Mouse (Mus musculus): Measurements from ENCODE around the gene AW011738. TPM values are rescaled to one million over a fixed set of nuclear protein-coding genes. Genes with fewer than 3 reads are reported as not detected.

Gene AW011738
- polyA plus RNA-seq, 1 experiment from 2014 or later: 0.55 TPM

GRCm38 (mm10) chr4:156235808-156236533 is 32.9 kb downstream of the AW011738 start, which contains the start of gene Noc2l:
Gene Noc2l, plus strand, starts transcription at chr4:156236010.
- Histone ChIP-seq H3K36me3 (replicated peaks; ENCODE audit: control insufficient read depth, insufficient read depth, low read depth, low read length) (peaks cover 20% of the 10 kb centered on the region), H3K27ac (replicated peaks; ENCODE audit: low read depth, low read length) (peak within 1 kb of the TSS; percentile 94), H3K4me2 (ENCODE audit: low read depth, low read length) (peak within 1 kb of the TSS; percentile 89), H3K4me1 (ENCODE audit: control insufficient read depth, insufficient read depth, low read length) (no peaks in the 10 kb centered on the region; the same call in 1 of the 2 replicates), H3K9me3 (replicated peaks; ENCODE audit: control insufficient read depth, low read length) (no peaks in the 10 kb centered on the region), H3K4me3 (ENCODE audit: low read depth, low read length) (peak within 1 kb of the TSS; percentile 92), H3K9ac (replicated peaks; ENCODE audit: low read length) (peak within 1 kb of the TSS; percentile 82), H3K27me3 (ENCODE audit: control insufficient read depth, insufficient read depth, low read length) (no peaks in the 10 kb centered on the region)
- DNase-seq (ENCODE audit: low spot score): peak; percentile 95
- under 1% methylated on average over 86 of the region's 90 CpGs for WGBS
- ATAC-seq (replicated peaks; ENCODE audit: insufficient number of reproducible peaks, low FRiP score, low TSS enrichment, low read depth): peak; percentile 84

- peak overlapping the region; percentile 94 for H3K27ac ChIP-seq (replicated peaks; ENCODE audit: low read depth, low read length)
- peak; percentile 41 for DNase-seq (ENCODE audit: low spot score)
- H3K4me2 ChIP-seq (ENCODE audit: low read depth, low read length): peak overlapping the region; percentile 71
- peak overlapping the region; percentile 92 for H3K4me3 ChIP-seq (ENCODE audit: low read depth, low read length)
- no peak for ATAC-seq (replicated peaks; ENCODE audit: insufficient number of reproducible peaks, low FRiP score, low TSS enrichment, low read depth)
- 25% methylated on average over 55 of the region's 60 CpGs for WGBS
- H3K9ac ChIP-seq (replicated peaks; ENCODE audit: low read length): peak overlapping the region; percentile 82
- H3K9me3 ChIP-seq (replicated peaks; ENCODE audit: control insufficient read depth, low read length): no peaks in the 10 kb centered on the region
- H3K4me1 ChIP-seq (ENCODE audit: control insufficient read depth, insufficient read depth, low read length): no peaks in the 10 kb centered on the region; the same call in 1 of the 2 replicates
- H3K27me3 ChIP-seq (ENCODE audit: control insufficient read depth, insufficient read depth, low read length): no peaks in the 10 kb centered on the region
- H3K36me3 ChIP-seq (replicated peaks; ENCODE audit: control insufficient read depth, insufficient read depth, low read depth, low read length): peaks cover 18% of the 10 kb centered on the region
These were observed 33.7 kb downstream of the AW011738 start for GRCm38 (mm10) chr4:156236651-156237447.

- H3K27me3 ChIP-seq (ENCODE audit: control insufficient read depth, insufficient read depth, low read length): peaks cover 4% of the 10 kb centered on the region
- H3K9ac ChIP-seq (replicated peaks; ENCODE audit: low read length): no peak overlapping the region
- no peaks in the 10 kb centered on the region for H3K9me3 ChIP-seq (replicated peaks; ENCODE audit: control insufficient read depth, low read length)
- H3K27ac ChIP-seq (replicated peaks; ENCODE audit: low read depth, low read length): no peak overlapping the region
- no peak overlapping the region for H3K4me3 ChIP-seq (ENCODE audit: low read depth, low read length)
- no peak for DNase-seq (ENCODE audit: low spot score)
- 60% methylated on average over 11 of the region's 11 CpGs for WGBS
- no peak for ATAC-seq (replicated peaks; ENCODE audit: insufficient number of reproducible peaks, low FRiP score, low TSS enrichment, low read depth)
- H3K4me1 ChIP-seq (ENCODE audit: control insufficient read depth, insufficient read depth, low read length): no peaks in the 10 kb centered on the region
- peaks cover 9% of the 10 kb centered on the region for H3K36me3 ChIP-seq (replicated peaks; ENCODE audit: control insufficient read depth, insufficient read depth, low read depth, low read length)
- no peak overlapping the region for H3K4me2 ChIP-seq (ENCODE audit: low read depth, low read length)
These were observed 46.5 kb downstream of the AW011738 start for GRCm38 (mm10) chr4:156249567-156249966.

GRCm38 (mm10) chr4:156251081-156251480 is 48.0 kb downstream of the AW011738 start:
- no peak overlapping the region for H3K27ac ChIP-seq (replicated peaks; ENCODE audit: low read depth, low read length)
- no peaks in the 10 kb centered on the region; the same call in 1 of the 2 replicates for H3K4me1 ChIP-seq (ENCODE audit: control insufficient read depth, insufficient read depth, low read length)
- H3K36me3 ChIP-seq (replicated peaks; ENCODE audit: control insufficient read depth, insufficient read depth, low read depth, low read length): peaks cover 6% of the 10 kb centered on the region
- ATAC-seq (replicated peaks; ENCODE audit: insufficient number of reproducible peaks, low FRiP score, low TSS enrichment, low read depth): no peak
- WGBS: 74% methylated on average over 8 of the region's 8 CpGs
- peaks cover 16% of the 10 kb centered on the region for H3K27me3 ChIP-seq (ENCODE audit: control insufficient read depth, insufficient read depth, low read length)
- no peak overlapping the region for H3K4me2 ChIP-seq (ENCODE audit: low read depth, low read length)
- no peak overlapping the region for H3K9ac ChIP-seq (replicated peaks; ENCODE audit: low read length)
- no peak for DNase-seq (ENCODE audit: low spot score)
- no peaks in the 10 kb centered on the region for H3K9me3 ChIP-seq (replicated peaks; ENCODE audit: control insufficient read depth, low read length)
- H3K4me3 ChIP-seq (ENCODE audit: low read depth, low read length): no peak overlapping the region

GRCm38 (mm10) chr4:156252140-156252539 is 49.0 kb downstream of the AW011738 start:
- no peak overlapping the region for H3K9ac ChIP-seq (replicated peaks; ENCODE audit: low read length)
- ATAC-seq (replicated peaks; ENCODE audit: insufficient number of reproducible peaks, low FRiP score, low TSS enrichment, low read depth) (no peak), DNase-seq (ENCODE audit: low spot score) (no peak)
- no peaks in the 10 kb centered on the region; the same call in 1 of the 2 replicates for H3K4me1 ChIP-seq (ENCODE audit: control insufficient read depth, insufficient read depth, low read length)
- H3K9me3 ChIP-seq (replicated peaks; ENCODE audit: control insufficient read depth, low read length): no peaks in the 10 kb centered on the region
- H3K4me2 ChIP-seq (ENCODE audit: low read depth, low read length): no peak overlapping the region
- H3K36me3 ChIP-seq (replicated peaks; ENCODE audit: control insufficient read depth, insufficient read depth, low read depth, low read length): peaks cover 3% of the 10 kb centered on the region
- H3K27ac ChIP-seq (replicated peaks; ENCODE audit: low read depth, low read length): no peak overlapping the region
- no peak overlapping the region for H3K4me3 ChIP-seq (ENCODE audit: low read depth, low read length)
- 30% methylated on average over 7 of the region's 7 CpGs for WGBS
- H3K27me3 ChIP-seq (ENCODE audit: control insufficient read depth, insufficient read depth, low read length): peaks cover 16% of the 10 kb centered on the region

- WGBS: 20% methylated on average over 3 of the region's 3 CpGs
- Histone ChIP-seq H3K4me1 (ENCODE audit: control insufficient read depth, insufficient read depth, low read length) (no peaks in the 10 kb centered on the region; the same call in 1 of the 2 replicates), H3K4me2 (ENCODE audit: low read depth, low read length) (no peak overlapping the region), H3K4me3 (ENCODE audit: low read depth, low read length) (no peak overlapping the region), H3K27me3 (ENCODE audit: control insufficient read depth, insufficient read depth, low read length) (peaks cover 16% of the 10 kb centered on the region), H3K27ac (replicated peaks; ENCODE audit: low read depth, low read length) (no peak overlapping the region), H3K9ac (replicated peaks; ENCODE audit: low read length) (no peak overlapping the region), H3K36me3 (replicated peaks; ENCODE audit: control insufficient read depth, insufficient read depth, low read depth, low read length) (peaks cover 3% of the 10 kb centered on the region; the same call in 1 of the 2 replicates), H3K9me3 (replicated peaks; ENCODE audit: control insufficient read depth, low read length) (no peaks in the 10 kb centered on the region)
- DNase-seq (ENCODE audit: low spot score) (no peak), ATAC-seq (replicated peaks; ENCODE audit: insufficient number of reproducible peaks, low FRiP score, low TSS enrichment, low read depth) (no peak)
These were observed 49.5 kb downstream of the AW011738 start for GRCm38 (mm10) chr4:156252619-156253018.

- 50% methylated on average over 7 of the region's 7 CpGs for WGBS
These were observed 49.9 kb downstream of the AW011738 start for GRCm38 (mm10) chr4:156253043-156253442.

More at GRCm38 (mm10) chr4:156253043-156253442, 49.9 kb downstream of the AW011738 start:
- DNase-seq (ENCODE audit: low spot score) (no peak), ATAC-seq (replicated peaks; ENCODE audit: insufficient number of reproducible peaks, low FRiP score, low TSS enrichment, low read depth) (no peak)
- Histone ChIP-seq H3K4me2 (ENCODE audit: low read depth, low read length) (no peak overlapping the region), H3K36me3 (replicated peaks; ENCODE audit: control insufficient read depth, insufficient read depth, low read depth, low read length) (peaks cover 3% of the 10 kb centered on the region; the same call in 1 of the 2 replicates), H3K27ac (replicated peaks; ENCODE audit: low read depth, low read length) (no peak overlapping the region), H3K9ac (replicated peaks; ENCODE audit: low read length) (no peak overlapping the region), H3K27me3 (ENCODE audit: control insufficient read depth, insufficient read depth, low read length) (peaks cover 16% of the 10 kb centered on the region), H3K4me3 (ENCODE audit: low read depth, low read length) (no peak overlapping the region), H3K9me3 (replicated peaks; ENCODE audit: control insufficient read depth, low read length) (no peaks in the 10 kb centered on the region), H3K4me1 (ENCODE audit: control insufficient read depth, insufficient read depth, low read length) (no peaks in the 10 kb centered on the region; the same call in 1 of the 2 replicates)

Measured in embryonic facial prominence, embryonic 11.5 days (tissue).